Mouse (Mus musculus): ENCODE data around the gene St6galnac3. TPM values are rescaled to one million over a fixed set of nuclear protein-coding genes. Genes with fewer than 3 reads are reported as not detected.

St6galnac3 gene
- polyA plus RNA-seq, 1 experiment from 2014 or later, result 4.5 TPM

GRCm38 (mm10) chr3:153161676-153162075, 563.3 kb downstream of the St6galnac3 start:
- H3K9me3 ChIP-seq (ENCODE audit: control insufficient read depth, low read length), result no peaks in the 10 kb centered on the region
- WGBS, result 31% methylated on average over 9 of the region's 9 CpGs
- H3K4me1 ChIP-seq (replicated peaks; ENCODE audit: control insufficient read depth, insufficient read depth), result no peaks in the 10 kb centered on the region
- no peak overlapping the region for H3K9ac ChIP-seq (ENCODE audit: low read length)
- no peak overlapping the region for H3K4me2 ChIP-seq (replicated peaks; ENCODE audit: low read depth)
- H3K27me3 ChIP-seq (ENCODE audit: control insufficient read depth, insufficient read depth, low read length), result no peaks in the 10 kb centered on the region
- H3K36me3 ChIP-seq (ENCODE audit: control insufficient read depth, insufficient read depth, low read length), result no peaks in the 10 kb centered on the region
- H3K27ac ChIP-seq (replicated peaks), result no peak overlapping the region
- no peak overlapping the region for H3K4me3 ChIP-seq (ENCODE audit: low read depth, low read length)
- no peak for TF ChIP-seq CTCF (IDR thresholded peaks at IDR 0.05; ENCODE audit: low read depth)
- no peak for TF ChIP-seq EP300 (optimal IDR thresholded peaks at IDR 0.05)
- DNase-seq (ENCODE audit: low spot score) (no peak), ATAC-seq (ENCODE audit: low FRiP score, low TSS enrichment) (no peak)

- H3K4me3 ChIP-seq (ENCODE audit: low read depth, low read length), result no peak overlapping the region
- H3K4me2 ChIP-seq (replicated peaks; ENCODE audit: low read depth), result no peak overlapping the region
- TF ChIP-seq EP300 (optimal IDR thresholded peaks at IDR 0.05) (no peak), CTCF (IDR thresholded peaks at IDR 0.05; ENCODE audit: low read depth) (no peak)
- H3K4me1 ChIP-seq (replicated peaks; ENCODE audit: control insufficient read depth, insufficient read depth), result no peaks in the 10 kb centered on the region
- H3K27me3 ChIP-seq (ENCODE audit: control insufficient read depth, insufficient read depth, low read length), result no peaks in the 10 kb centered on the region
- H3K9me3 ChIP-seq (ENCODE audit: control insufficient read depth, low read length), result no peaks in the 10 kb centered on the region
- no peak for ATAC-seq (ENCODE audit: low FRiP score, low TSS enrichment)
- DNase-seq (ENCODE audit: low spot score), result no peak
- no peak overlapping the region for H3K9ac ChIP-seq (ENCODE audit: low read length)
- no peaks in the 10 kb centered on the region for H3K36me3 ChIP-seq (ENCODE audit: control insufficient read depth, insufficient read depth, low read length)
- no peak overlapping the region for H3K27ac ChIP-seq (replicated peaks)
- 86% methylated on average over 5 of the region's 5 CpGs for WGBS
Measured at GRCm38 (mm10) chr3:153160683-153161082, 564.3 kb downstream of the St6galnac3 start.

GRCm38 (mm10) chr3:153148887-153149286, 576.1 kb downstream of the St6galnac3 start:
- no peak overlapping the region for H3K27ac ChIP-seq (replicated peaks)
- H3K9ac ChIP-seq (ENCODE audit: low read length), result no peak overlapping the region
- ATAC-seq (ENCODE audit: low FRiP score, low TSS enrichment) (peak; percentile 90), DNase-seq (ENCODE audit: low spot score) (peak; percentile 75)
- H3K4me2 ChIP-seq (replicated peaks; ENCODE audit: low read depth), result no peak overlapping the region
- no peaks in the 10 kb centered on the region for H3K4me1 ChIP-seq (replicated peaks; ENCODE audit: control insufficient read depth, insufficient read depth)
- TF ChIP-seq EP300 (optimal IDR thresholded peaks at IDR 0.05), result no peak
- no peaks in the 10 kb centered on the region for H3K9me3 ChIP-seq (ENCODE audit: control insufficient read depth, low read length)
- H3K4me3 ChIP-seq (ENCODE audit: low read depth, low read length), result no peak overlapping the region
- WGBS, result 21% methylated on average over 2 of the region's 2 CpGs
- H3K36me3 ChIP-seq (ENCODE audit: control insufficient read depth, insufficient read depth, low read length), result no peaks in the 10 kb centered on the region
- no peaks in the 10 kb centered on the region for H3K27me3 ChIP-seq (ENCODE audit: control insufficient read depth, insufficient read depth, low read length)

Small RNAs within 50 kb of the gene (microRNA-seq; reads per million reads assigned to microRNA genes)
- gene Gm27405, result not detected

Other genes starting within 250 kb of the St6galnac3 start
- gene Asb17, start 119.0 kb upstream of the St6galnac3 start, polyA plus RNA-seq (2015; fragmentation: Nextera tagmentation; extraction: Ambion mirVana), result 0.08 and 0.12 TPM in 2 replicates
- 0.04 and 0.10 TPM in 2 replicates for gene Msh4, start 181.0 kb upstream of the St6galnac3 start, polyA plus RNA-seq (2015; fragmentation: Nextera tagmentation; extraction: Ambion mirVana)
- 27.5 and 29.8 TPM in 2 replicates for gene Rabggtb, start 187.8 kb upstream of the St6galnac3 start, polyA plus RNA-seq (2015; fragmentation: Nextera tagmentation; extraction: Ambion mirVana)
- 85.5 and 88.0 TPM in 2 replicates for gene Acadm, start 219.5 kb upstream of the St6galnac3 start, polyA plus RNA-seq (2015; fragmentation: Nextera tagmentation; extraction: Ambion mirVana)
- 0.40 and 0.53 TPM in 2 replicates for gene Slc44a5, start 248.3 kb upstream of the St6galnac3 start, polyA plus RNA-seq (2015; fragmentation: Nextera tagmentation; extraction: Ambion mirVana)